Mouse (Mus musculus): ENCODE results near the gene 9930104L06Rik. TPM values are rescaled to one million over a fixed set of nuclear protein-coding genes. Genes with fewer than 3 reads are reported as not detected.

The 9930104L06Rik gene
- polyA plus RNA-seq (2012; fragmentation: generic; extraction: Trizol) = 1 to 10 TPM in 1 of 2 experiments, under 1 TPM in 1; 0.81 to 6.4 TPM

DNA sequence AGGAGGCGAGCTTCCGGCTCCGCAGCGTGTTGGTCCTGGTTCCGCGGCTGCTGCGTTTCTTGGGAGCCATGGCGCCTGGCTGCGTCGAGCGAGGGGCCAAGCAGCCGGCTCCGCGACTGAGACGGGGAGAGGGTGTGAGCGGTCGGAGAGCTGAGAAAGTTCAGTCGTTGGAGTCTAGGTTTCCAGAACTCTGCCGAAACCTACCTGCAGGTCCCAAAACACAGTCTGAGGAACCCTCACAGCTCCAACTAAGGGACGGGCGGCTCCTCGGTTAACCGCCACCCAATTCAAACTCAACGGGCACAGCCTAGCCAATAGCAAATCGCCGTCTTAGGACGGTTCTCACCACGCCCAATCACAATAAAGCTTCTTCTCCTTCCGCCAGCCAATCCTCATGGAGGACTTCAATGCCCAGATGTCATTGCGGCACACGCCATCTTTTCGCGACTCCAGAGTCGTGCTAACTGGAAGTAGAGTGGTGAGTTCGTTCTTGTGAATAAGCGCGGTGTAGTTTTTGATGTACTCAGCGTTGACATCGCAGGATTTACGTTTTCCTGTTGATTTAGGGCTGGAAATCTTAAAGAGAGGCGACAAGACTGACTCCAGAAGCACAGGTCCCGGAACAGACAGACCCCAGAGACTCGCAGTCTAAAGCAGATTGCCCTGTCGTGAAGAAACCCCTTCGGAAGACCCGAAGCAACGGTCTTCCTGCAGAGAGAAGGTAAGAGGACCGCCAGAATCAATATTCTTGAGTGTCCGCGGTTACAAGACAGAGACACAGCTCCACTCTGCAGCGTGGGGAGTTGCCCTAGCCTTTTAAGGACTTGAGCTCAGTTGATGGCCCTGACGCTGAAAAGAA lies at the start of gene 9930104L06Rik:
TSS of gene 9930104L06Rik (plus strand) at position 436 of the 859 bp plus-strand sequence.

DNA sequence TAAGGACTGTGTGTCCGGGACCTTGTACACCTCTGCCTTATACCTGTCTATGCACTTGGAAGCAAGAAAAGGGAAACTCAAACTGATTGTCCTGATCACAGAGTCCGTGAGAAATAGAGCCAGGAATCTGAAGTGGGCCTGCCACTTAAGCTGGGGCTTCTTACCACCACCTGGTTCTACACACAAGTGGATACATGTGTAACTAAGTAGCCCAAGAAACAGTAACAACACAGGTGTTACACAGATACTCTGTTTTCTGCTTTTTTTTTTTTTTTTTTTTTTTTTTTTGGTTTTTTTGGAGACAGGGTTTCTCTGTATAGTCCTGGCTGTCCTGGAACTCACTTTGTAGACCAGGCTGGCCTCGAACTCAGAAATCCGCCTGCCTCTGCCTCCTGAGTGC lies 2.4 kb downstream of the 9930104L06Rik start, which contains the start of gene Cdca8:
TSS of gene Cdca8 (minus strand) at position 101 of the 400 bp plus-strand sequence.

DNA sequence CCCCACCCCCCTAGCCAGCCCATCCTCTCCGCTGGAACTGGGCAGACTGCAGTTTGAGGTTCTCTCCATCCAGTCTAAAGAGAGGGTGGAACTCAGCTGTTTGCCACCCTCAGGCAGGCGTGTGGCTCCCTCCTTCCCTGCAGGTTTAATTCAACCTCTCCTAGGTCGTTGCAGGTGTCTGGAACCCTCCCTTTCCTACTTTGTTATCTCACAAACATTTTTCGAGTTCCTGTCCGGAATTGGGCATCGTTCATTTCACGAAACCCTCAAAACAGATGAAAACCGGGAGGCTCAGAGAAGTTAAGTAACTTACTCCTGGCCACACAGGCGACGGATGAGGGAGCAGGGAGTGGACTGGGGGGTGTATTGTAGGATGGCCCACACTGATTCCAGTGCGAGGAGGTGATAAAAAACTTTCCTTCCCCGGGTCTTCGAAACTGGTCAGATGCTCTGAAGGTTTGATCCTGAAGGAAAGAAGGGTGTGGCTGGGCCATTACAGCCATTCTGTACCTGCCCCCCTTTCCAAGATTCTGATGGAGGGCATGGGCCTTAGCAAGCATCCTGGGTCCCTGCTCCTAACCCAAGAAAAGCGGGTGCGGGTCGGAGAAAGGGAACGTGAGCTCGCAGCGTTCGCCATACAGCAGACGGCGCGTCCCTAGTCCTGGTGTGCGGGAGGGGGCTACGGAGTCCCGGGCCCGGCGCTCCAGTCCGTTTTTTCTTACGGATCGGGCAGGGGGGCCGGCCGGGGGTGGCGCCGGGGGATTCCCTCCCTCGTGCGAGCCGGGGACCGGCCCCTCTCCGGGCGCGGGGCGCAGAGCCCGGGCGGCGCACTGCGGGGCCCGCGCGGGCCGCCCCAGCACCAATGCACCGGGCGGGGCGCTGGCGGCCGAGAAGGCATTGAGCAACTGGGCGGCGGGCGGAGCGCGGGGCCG lies 49.1 kb downstream of the 9930104L06Rik start, which contains the start of gene Rspo1:
TSS of gene Rspo1 (plus strand) at position 760 of the 932 bp plus-strand sequence.

Other genes starting within 250 kb of the 9930104L06Rik start
- gene Utp11, start 243.4 kb upstream of the 9930104L06Rik start, polyA plus RNA-seq (2012; fragmentation: generic; extraction: Trizol) = 10 to 100 TPM; 11.2 to 23.2 TPM
- gene Fhl3, start 236.3 kb upstream of the 9930104L06Rik start, polyA plus RNA-seq (2012; fragmentation: generic; extraction: Trizol) = 100 to 1,000 TPM in 1 of 2 experiments, 10 to 100 TPM in 1; 77.3 to 100 TPM
- gene Sf3a3, start 222.3 kb upstream of the 9930104L06Rik start, polyA plus RNA-seq (2012; fragmentation: generic; extraction: Trizol) = 10 to 100 TPM; 16.8 to 46.6 TPM
- gene Inpp5b, start 195.2 kb upstream of the 9930104L06Rik start, polyA plus RNA-seq (2012; fragmentation: generic; extraction: Trizol) = 10 to 100 TPM in 1 of 2 experiments, 1 to 10 TPM in 1; 2.3 to 15.3 TPM
- 1 to 10 TPM; 4.3 to 6.6 TPM for gene Mtf1, start 134.9 kb upstream of the 9930104L06Rik start, polyA plus RNA-seq (2012; fragmentation: generic; extraction: Trizol)
- 10 to 100 TPM; 16.5 to 25.7 TPM for gene Yrdc, start 86.4 kb upstream of the 9930104L06Rik start, polyA plus RNA-seq (2012; fragmentation: generic; extraction: Trizol)
- 100 to 1,000 TPM in 1 of 2 experiments, 10 to 100 TPM in 1; 69.5 to 108 TPM for gene 1110065P20Rik, start 85.9 kb upstream of the 9930104L06Rik start, polyA plus RNA-seq (2012; fragmentation: generic; extraction: Trizol)
- not detected for gene Maneal, start 74.9 kb upstream of the 9930104L06Rik start, polyA plus RNA-seq (2012; fragmentation: generic; extraction: Trizol)
- not detected for gene Epha10, start 56.1 kb upstream of the 9930104L06Rik start, polyA plus RNA-seq (2012; fragmentation: generic; extraction: Trizol)
- gene Cdca8, start 2.3 kb downstream of the 9930104L06Rik start, polyA plus RNA-seq (2012; fragmentation: generic; extraction: Trizol) = 10 to 100 TPM; 48.3 to 77.0 TPM
- gene Rspo1, start 49.4 kb downstream of the 9930104L06Rik start, polyA plus RNA-seq (2012; fragmentation: generic; extraction: Trizol) = under 1 TPM in 1 of 2 experiments, not detected in 1; 0.05 TPM
- gene Gnl2, start 79.5 kb downstream of the 9930104L06Rik start, polyA plus RNA-seq (2012; fragmentation: generic; extraction: Trizol) = 10 to 100 TPM in 1 of 2 experiments, 1 to 10 TPM in 1; 3.8 to 21.1 TPM
- under 1 TPM in 1 of 2 experiments, not detected in 1; 0.09 TPM for gene Dnali1, start 128.7 kb downstream of the 9930104L06Rik start, polyA plus RNA-seq (2012; fragmentation: generic; extraction: Trizol)
- gene Snip1, start 129.6 kb downstream of the 9930104L06Rik start, polyA plus RNA-seq (2012; fragmentation: generic; extraction: Trizol) = 10 to 100 TPM in 1 of 2 experiments, 1 to 10 TPM in 1; 5.5 to 12.8 TPM
- gene Meaf6, start 148.1 kb downstream of the 9930104L06Rik start, polyA plus RNA-seq (2012; fragmentation: generic; extraction: Trizol) = 10 to 100 TPM; 26.0 to 29.2 TPM
- gene Zc3h12a, start 190.8 kb downstream of the 9930104L06Rik start, polyA plus RNA-seq (2012; fragmentation: generic; extraction: Trizol) = 1 to 10 TPM; 1.0 to 8.3 TPM